Mouse (Mus musculus) liver, embryonic 14.5 days (tissue): ENCODE results near the gene Gdf2.

Experiments
- CTCF ChIP-seq: IDR thresholded peaks from 2 replicates; pipeline ENCODE4 v1.5.1; 2016; ENCODE audit warnings: antibody characterized with exemption, low read depth, control low read depth
- EP300 ChIP-seq: IDR thresholded peaks from 2 replicates; pipeline ENCODE4 v1.6.1; 2016; ENCODE audit warnings: antibody characterized with exemption, low read depth

DNA sequence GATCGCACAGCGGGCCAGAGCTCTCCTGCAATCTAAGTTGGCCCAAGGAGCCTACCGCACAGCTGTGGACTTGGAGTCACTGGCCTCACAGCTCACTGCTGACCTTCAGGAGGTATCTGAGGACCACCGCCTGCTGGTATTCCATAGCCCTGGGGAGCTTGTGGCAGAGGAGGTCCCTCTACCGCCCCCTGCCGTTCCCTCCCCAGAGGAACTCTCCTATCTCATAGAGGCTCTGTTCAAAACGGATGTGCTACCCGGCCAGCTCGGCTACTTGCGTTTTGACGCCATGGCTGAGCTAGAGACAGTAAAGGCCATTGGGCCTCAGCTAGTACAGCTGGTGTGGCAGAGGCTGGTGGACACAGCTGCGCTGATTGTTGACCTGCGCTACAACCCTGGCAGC is 15.2 kb downstream of the Gdf2 start:
- TF ChIP-seq CTCF (peak; percentile 24; the same call in 1 of the 2 replicates), EP300 (no peak)
